2 mouse cellular contexts compared by ENCODE assay signal in the genomic region with DNA sequence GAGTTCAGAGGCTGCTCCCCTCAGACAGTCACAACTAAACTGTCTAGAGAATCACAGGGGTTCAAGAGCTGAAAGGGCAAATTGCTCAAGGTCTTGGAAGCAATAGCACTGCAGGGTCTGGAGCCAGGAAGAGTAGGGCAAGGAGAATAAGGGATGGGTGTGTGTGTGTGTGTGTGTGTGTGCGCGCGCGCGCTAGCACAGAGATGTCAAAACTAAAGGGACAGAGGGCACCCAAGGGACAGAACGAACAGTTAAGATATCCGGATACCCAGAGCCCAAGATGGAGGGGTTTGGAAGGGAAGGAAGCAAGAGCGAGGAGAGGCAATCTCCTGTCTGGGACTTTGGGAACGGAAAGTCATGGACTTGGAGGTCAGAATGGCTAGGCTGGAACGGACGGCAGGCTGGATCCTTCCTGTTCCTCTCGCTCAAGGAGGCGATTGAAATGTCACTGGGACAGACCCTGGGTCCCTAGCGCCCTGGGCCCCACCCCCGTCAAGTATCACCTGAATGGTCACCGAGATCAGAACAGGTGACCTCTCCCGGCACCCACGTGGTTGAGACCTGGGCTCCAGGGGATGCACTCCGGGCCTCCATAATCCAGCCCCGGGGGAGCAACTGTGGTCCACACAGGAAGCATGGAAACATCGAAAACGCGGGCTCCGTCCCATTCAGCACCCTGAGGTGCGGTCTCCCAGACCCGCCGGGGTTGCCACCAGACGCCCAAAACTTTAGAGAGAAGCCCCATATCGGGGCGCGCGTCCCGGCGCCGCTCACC.
TF ChIP-seq lines count a peak whose summit lies in the region.

No protein-coding gene starts in this region.

TF ChIP-seq in CH12.LX, 34 proteins besides CTCF, POLR2A, EP300 and RAD21:
- TF ChIP-seq NRF1 (IDR thresholded peaks at IDR 0.05; ENCODE audit: low read depth, low read length), result 0 out of 2 replicates have a peak, but pooled peaks have one; percentile 36
- no peak for TF ChIP-seq USF2 (conservative IDR thresholded peaks at IDR 0.05; ENCODE audit: low read depth, low read length)
- no peak for TF ChIP-seq POLR2AphosphoS2 (IDR thresholded peaks at IDR 0.05; ENCODE audit: low read depth, low read length)

TF ChIP-seq in myocyte, 11 proteins besides CTCF, POLR2A, EP300 and RAD21:
- no peak for TF ChIP-seq MAX (IDR thresholded peaks at IDR 0.05; ENCODE audit: low read depth)
- no peak for TF ChIP-seq MYOG (IDR thresholded peaks at IDR 0.05; ENCODE audit: control insufficient read depth in 1 of 3, insufficient read depth in 1 of 3, insufficient read length in 2 of 3, low read depth in 2 of 3)
TF ChIP-seq in myocyte: peak in this region for 0.
